Mouse (Mus musculus): ENCODE data around the gene Cyp4a32. TPM values are rescaled to one million over a fixed set of nuclear protein-coding genes. Genes with fewer than 3 reads are reported as not detected.
"Not testable (repeated sequence)": the region's sequence is repeated elsewhere in the genome, so short reads cannot be mapped to it uniquely, and the experiment has no call there.

Gene Cyp4a32
- polyA plus RNA-seq, 1 experiment: not detected

DNA sequence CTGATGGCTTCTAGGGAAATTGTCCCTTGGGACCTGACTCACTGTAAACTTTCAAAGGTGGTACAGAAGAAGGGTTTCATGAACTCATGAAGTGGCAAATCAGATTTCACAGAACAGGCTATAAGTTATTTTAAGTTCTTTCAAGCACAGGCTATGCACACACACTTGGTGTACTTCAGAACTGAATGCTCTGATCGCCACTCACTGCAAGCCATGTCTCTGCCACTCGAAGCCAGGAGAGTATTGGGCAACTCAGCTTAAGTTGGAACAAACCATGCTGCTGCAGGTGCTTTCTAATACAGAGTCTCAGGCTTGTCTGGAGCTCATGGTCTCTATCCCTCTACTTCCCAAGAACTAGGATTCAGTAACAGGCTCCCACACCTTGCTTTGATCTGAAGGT, 25.0 kb upstream of the Cyp4a32 start:
- Histone ChIP-seq H3K4me1 (ENCODE audit: control insufficient read depth, insufficient read depth, low read length) (no peaks in the 10 kb centered on the region), H3K36me3 (ENCODE audit: control insufficient read depth, insufficient read depth, low read length) (no peaks in the 10 kb centered on the region), H3K4me3 (ENCODE audit: control insufficient read depth, low read depth, low read length) (no peak overlapping the region), H3K27ac (ENCODE audit: control insufficient read depth, insufficient read depth, low read depth, low read length) (no peak overlapping the region), H3K27me3 (ENCODE audit: control insufficient read depth, insufficient read depth, low read length) (no peaks in the 10 kb centered on the region)
- TF ChIP-seq CTCF (IDR thresholded peaks at IDR 0.05; ENCODE audit: control insufficient read depth, insufficient read depth, insufficient replicate concordance, low read depth, low read length) (no peak), POLR2A (IDR thresholded peaks at IDR 0.05; ENCODE audit: control insufficient read depth, low read depth, low read length) (no peak)

DNA sequence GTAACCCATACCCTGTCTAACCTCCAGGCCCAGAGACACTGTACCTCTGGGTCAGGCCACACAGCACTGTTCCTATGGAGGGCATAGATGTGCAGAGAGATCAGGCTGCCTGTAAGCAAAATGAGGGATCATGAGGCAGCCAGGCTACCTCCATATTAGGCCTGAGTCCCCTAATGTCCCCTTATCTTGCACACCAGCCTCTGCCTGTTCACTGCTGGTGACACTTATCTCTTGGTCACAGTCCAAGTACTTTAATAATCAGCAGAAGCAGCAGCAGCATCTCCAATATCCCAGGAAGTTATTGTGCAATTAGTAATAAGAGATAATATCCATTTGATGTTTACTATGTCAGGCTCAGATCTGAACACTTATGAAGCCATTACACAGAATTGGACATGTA, 17.7 kb upstream of the Cyp4a32 start:
- no peaks in the 10 kb centered on the region for H3K27me3 ChIP-seq (ENCODE audit: control insufficient read depth, insufficient read depth, low read length)
- no peaks in the 10 kb centered on the region for H3K36me3 ChIP-seq (ENCODE audit: control insufficient read depth, insufficient read depth, low read length)
- H3K4me1 ChIP-seq (ENCODE audit: control insufficient read depth, insufficient read depth, low read length): no peaks in the 10 kb centered on the region
- no peak overlapping the region for H3K4me3 ChIP-seq (ENCODE audit: control insufficient read depth, low read depth, low read length)
- H3K27ac ChIP-seq (ENCODE audit: control insufficient read depth, insufficient read depth, low read depth, low read length): no peak overlapping the region
- no peak for TF ChIP-seq CTCF (IDR thresholded peaks at IDR 0.05; ENCODE audit: control insufficient read depth, insufficient read depth, insufficient replicate concordance, low read depth, low read length)
- TF ChIP-seq POLR2A (IDR thresholded peaks at IDR 0.05; ENCODE audit: control insufficient read depth, low read depth, low read length): no peak

GRCm38 (mm10) chr4:115596357-115596756, 4.4 kb upstream of the Cyp4a32 start:
- TF ChIP-seq CTCF (IDR thresholded peaks at IDR 0.05; ENCODE audit: control insufficient read depth, insufficient read depth, insufficient replicate concordance, low read depth, low read length) (no peak), POLR2A (IDR thresholded peaks at IDR 0.05; ENCODE audit: control insufficient read depth, low read depth, low read length) (no peak)
- Histone ChIP-seq H3K36me3 (ENCODE audit: control insufficient read depth, insufficient read depth, low read length) (no peaks in the 10 kb centered on the region), H3K4me3 (ENCODE audit: control insufficient read depth, low read depth, low read length) (no peak overlapping the region), H3K27ac (ENCODE audit: control insufficient read depth, insufficient read depth, low read depth, low read length) (no peak overlapping the region), H3K4me1 (ENCODE audit: control insufficient read depth, insufficient read depth, low read length) (no peaks in the 10 kb centered on the region), H3K27me3 (ENCODE audit: control insufficient read depth, insufficient read depth, low read length) (no peaks in the 10 kb centered on the region)

GRCm38 (mm10) chr4:115596824-115597336, 3.9 kb upstream of the Cyp4a32 start:
- no peaks in the 10 kb centered on the region for H3K27me3 ChIP-seq (ENCODE audit: control insufficient read depth, insufficient read depth, low read length)
- TF ChIP-seq CTCF (IDR thresholded peaks at IDR 0.05; ENCODE audit: control insufficient read depth, insufficient read depth, insufficient replicate concordance, low read depth, low read length) (no peak), POLR2A (IDR thresholded peaks at IDR 0.05; ENCODE audit: control insufficient read depth, low read depth, low read length) (no peak)
- H3K4me3 ChIP-seq (ENCODE audit: control insufficient read depth, low read depth, low read length): no peak overlapping the region
- H3K4me1 ChIP-seq (ENCODE audit: control insufficient read depth, insufficient read depth, low read length): no peaks in the 10 kb centered on the region
- no peak overlapping the region for H3K27ac ChIP-seq (ENCODE audit: control insufficient read depth, insufficient read depth, low read depth, low read length)
- no peaks in the 10 kb centered on the region for H3K36me3 ChIP-seq (ENCODE audit: control insufficient read depth, insufficient read depth, low read length)

- no peak overlapping the region for H3K4me3 ChIP-seq (ENCODE audit: control insufficient read depth, low read depth, low read length)
- no peaks in the 10 kb centered on the region for H3K4me1 ChIP-seq (ENCODE audit: control insufficient read depth, insufficient read depth, low read length)
- no peaks in the 10 kb centered on the region for H3K36me3 ChIP-seq (ENCODE audit: control insufficient read depth, insufficient read depth, low read length)
- no peak overlapping the region for H3K27ac ChIP-seq (ENCODE audit: control insufficient read depth, insufficient read depth, low read depth, low read length)
- TF ChIP-seq CTCF (IDR thresholded peaks at IDR 0.05; ENCODE audit: control insufficient read depth, insufficient read depth, insufficient replicate concordance, low read depth, low read length): no peak
- no peak for TF ChIP-seq POLR2A (IDR thresholded peaks at IDR 0.05; ENCODE audit: control insufficient read depth, low read depth, low read length)
- H3K27me3 ChIP-seq (ENCODE audit: control insufficient read depth, insufficient read depth, low read length): no peaks in the 10 kb centered on the region
Observed at GRCm38 (mm10) chr4:115614005-115614404, 13.2 kb downstream of the Cyp4a32 start.

DNA sequence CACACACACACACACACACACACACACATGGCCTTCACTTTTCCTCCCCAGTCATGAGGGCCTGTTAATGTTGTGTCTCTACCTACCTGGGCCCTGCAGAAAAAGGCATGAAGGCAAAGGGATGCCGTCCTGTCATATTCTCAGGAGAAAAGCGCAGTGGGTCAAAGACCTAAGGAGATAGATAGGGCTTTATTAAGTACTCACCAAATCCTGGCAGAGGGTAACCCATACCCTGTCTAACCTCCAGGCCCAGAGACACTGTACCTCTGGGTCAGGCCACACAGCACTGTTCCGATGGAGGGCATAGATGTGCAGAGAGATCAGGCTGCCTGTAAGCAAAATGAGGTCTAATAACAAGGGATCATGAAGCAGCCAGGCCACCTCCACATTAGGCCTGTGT, 24.8 kb downstream of the Cyp4a32 start:
- not testable (repeated sequence) for H3K36me3 ChIP-seq (ENCODE audit: control insufficient read depth, insufficient read depth, low read length); H3K4me3 ChIP-seq (ENCODE audit: control insufficient read depth, low read depth, low read length); H3K4me1 ChIP-seq (ENCODE audit: control insufficient read depth, insufficient read depth, low read length); H3K27me3 ChIP-seq (ENCODE audit: control insufficient read depth, insufficient read depth, low read length); H3K27ac ChIP-seq (ENCODE audit: control insufficient read depth, insufficient read depth, low read depth, low read length)

DNA sequence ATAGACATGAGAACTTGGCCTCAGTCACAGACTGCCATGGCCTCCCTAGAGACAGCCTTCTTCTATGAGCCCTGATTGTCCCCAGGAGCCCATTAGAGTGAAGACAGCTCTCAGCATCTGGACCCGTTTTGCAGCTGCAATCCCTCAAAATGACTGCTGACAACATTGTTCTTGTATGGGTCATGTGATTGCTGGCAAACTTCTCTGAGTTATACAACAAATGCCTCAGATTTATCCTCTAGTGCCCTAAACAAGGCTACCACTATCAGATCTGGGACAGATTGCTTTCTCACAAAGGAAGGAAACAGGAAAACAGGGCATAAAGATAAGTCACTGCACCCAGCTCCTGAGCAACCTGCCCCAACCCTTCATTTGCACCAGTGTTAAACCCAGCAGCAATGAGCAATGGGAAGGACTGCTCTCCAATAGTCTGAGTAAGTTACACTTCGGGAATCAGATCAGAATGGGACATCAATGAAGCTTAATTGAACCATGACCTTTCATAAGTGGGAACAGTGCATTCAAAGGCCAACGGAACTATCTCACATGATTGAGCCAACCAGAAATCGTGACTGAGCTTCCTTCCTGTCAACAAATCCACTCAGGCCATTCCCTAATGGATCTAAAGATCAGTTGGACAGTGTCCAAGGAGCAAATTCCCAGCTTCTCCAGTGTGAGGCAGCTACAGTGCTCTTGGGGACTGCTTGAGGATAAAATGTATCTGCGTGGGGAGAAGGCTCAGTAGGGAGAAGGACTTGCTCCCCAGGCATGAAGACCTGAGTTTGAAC, 42.4 kb downstream of the Cyp4a32 start:
- Histone ChIP-seq H3K27me3 (ENCODE audit: control insufficient read depth, insufficient read depth, low read length) (no peaks in the 10 kb centered on the region), H3K4me1 (ENCODE audit: control insufficient read depth, insufficient read depth, low read length) (no peaks in the 10 kb centered on the region), H3K4me3 (ENCODE audit: control insufficient read depth, low read depth, low read length) (no peak overlapping the region), H3K27ac (ENCODE audit: control insufficient read depth, insufficient read depth, low read depth, low read length) (no peak overlapping the region), H3K36me3 (ENCODE audit: control insufficient read depth, insufficient read depth, low read length) (no peaks in the 10 kb centered on the region)
- no peak for TF ChIP-seq POLR2A (IDR thresholded peaks at IDR 0.05; ENCODE audit: control insufficient read depth, low read depth, low read length)
- no peak for TF ChIP-seq CTCF (IDR thresholded peaks at IDR 0.05; ENCODE audit: control insufficient read depth, insufficient read depth, insufficient replicate concordance, low read depth, low read length)

Measured in testis, adult 2 months (tissue).